ENCODE assay signal across 8 mouse cellular contexts in genomic region chr19:46337719-46338330, GRCm38 (mm10). TPM values are rescaled to one million over a fixed set of nuclear protein-coding genes. Genes with fewer than 3 reads are reported as not detected.
DNase-seq lines count a peak whose midpoint lies in the region; ATAC-seq and TF ChIP-seq lines count a peak whose summit lies in the region.

No protein-coding gene starts in this region.

- TF ChIP-seq POLR2A in heart, adult 2 months (IDR thresholded peaks at IDR 0.05; ENCODE audit: insufficient read depth, low read depth, low read length): no peak
- TF ChIP-seq POLR2A in thymus, adult 2 months (IDR thresholded peaks at IDR 0.05; ENCODE audit: control insufficient read depth, extremely low read depth, insufficient read depth, low read length, poor library complexity): 0 out of 2 replicates have a peak, but pooled peaks have one; percentile 8

- H3K27ac ChIP-seq in heart, adult 2 months: peak overlapping the region; percentile 84
- H3K27ac ChIP-seq in thymus, adult 2 months (ENCODE audit: control insufficient read depth, insufficient read depth, low read length): no peak overlapping the region
- H3K27ac ChIP-seq in liver, embryonic 13.5 days: peak overlapping the region; percentile 65

- 37% methylated on average over 15 of the region's 15 CpGs for WGBS in heart, adult 2 months
- WGBS in thymus, adult 2 months: 45% methylated on average over 15 of the region's 15 CpGs
- WGBS in liver, embryonic 13.5 days (ENCODE audit: insufficient replicate concordance): 37% methylated on average over 15 of the region's 15 CpGs

- H3K9me3 ChIP-seq in liver, embryonic 13.5 days (replicated peaks): no peaks in the 10 kb centered on the region

- DNase-seq in heart, adult 2 months: no peak
- DNase-seq in heart, postnatal 25 days (ENCODE audit: low spot score): no peak
- no peak for DNase-seq in thymus, adult 2 months
- DNase-seq in thymus, postnatal 4 days: no peak
- DNase-seq in liver, embryonic 13.5 days: no peak
- DNase-seq in Muller cell, postnatal 12 days (ENCODE audit: inconsistent ontology term): no peak
- DNase-seq in cerebellum, adult 9-10 months: no peak
- DNase-seq in left cerebral cortex, postnatal 4 days: no peak

- intact Hi-C loops in heart, adult 2 months (cut with DNase I): loop anchor here (1.0 to 2.0 kb wide), 4 partner anchors 10 to 105 kb away; partner anchors contain the start of genes Fbxl15 and Sufu
- intact Hi-C loops in heart, postnatal 25 days (cut with DNase I): loop anchor here (2.0 to 5.0 kb wide), 4 partner anchors 19 to 109 kb away; partner anchors contain the start of gene Nfkb2
- intact Hi-C loops in left cerebral cortex, postnatal 4 days (cut with DNase I): no loop called here

- no peaks in the 10 kb centered on the region; the same call in 1 of the 2 replicates for H3K79me2 ChIP-seq in heart, adult 2 months (replicated peaks; ENCODE audit: control insufficient read depth, insufficient read depth, low read length)

- no peaks in the 10 kb centered on the region for H3K36me3 ChIP-seq in heart, adult 2 months (ENCODE audit: control insufficient read depth, insufficient read depth, low read length)
- H3K36me3 ChIP-seq in thymus, adult 2 months (ENCODE audit: control insufficient read depth, insufficient read depth, low read length): no peaks in the 10 kb centered on the region
- H3K36me3 ChIP-seq in liver, embryonic 13.5 days: no peaks in the 10 kb centered on the region

- no peak for ATAC-seq in liver, embryonic 13.5 days (ENCODE audit: low read depth)

- H3K4me1 ChIP-seq in heart, adult 2 months (ENCODE audit: control insufficient read depth, insufficient read depth, low read length): peaks cover 7% of the 10 kb centered on the region
- peaks cover 15% of the 10 kb centered on the region for H3K4me1 ChIP-seq in thymus, adult 2 months (replicated peaks; ENCODE audit: control insufficient read depth, insufficient read depth, low read length)
- peaks cover 48% of the 10 kb centered on the region for H3K4me1 ChIP-seq in liver, embryonic 13.5 days (replicated peaks)

- no peak for TF ChIP-seq EP300 in heart, adult 2 months (IDR thresholded peaks at IDR 0.05; ENCODE audit: insufficient read depth, low read depth, low read length)

- peak overlapping the region; percentile 79 for H3K4me2 ChIP-seq in liver, embryonic 13.5 days

- H3K4me3 ChIP-seq in heart, adult 2 months: peak overlapping the region; percentile 57
- peak overlapping the region; percentile 72 for H3K4me3 ChIP-seq in thymus, adult 2 months (ENCODE audit: control insufficient read depth, insufficient read depth, low read length)
- peak overlapping the region; percentile 69 for H3K4me3 ChIP-seq in liver, embryonic 13.5 days (replicated peaks)

- H3K27me3 ChIP-seq in heart, adult 2 months (ENCODE audit: control insufficient read depth, insufficient read depth, low read length): no peaks in the 10 kb centered on the region
- no peaks in the 10 kb centered on the region for H3K27me3 ChIP-seq in thymus, adult 2 months (ENCODE audit: control insufficient read depth, insufficient read depth, low read length)
- no peaks in the 10 kb centered on the region for H3K27me3 ChIP-seq in liver, embryonic 13.5 days

- TF ChIP-seq CTCF in heart, adult 2 months (IDR thresholded peaks at IDR 0.05): no peak
- no peak for TF ChIP-seq CTCF in thymus, adult 2 months (IDR thresholded peaks at IDR 0.05; ENCODE audit: borderline replicate concordance, control insufficient read depth, extremely low read depth, insufficient read depth, low read length, poor library complexity)

- H3K9ac ChIP-seq in heart, adult 2 months (ENCODE audit: low read depth, low read length): peak overlapping the region; percentile 84
- H3K9ac ChIP-seq in liver, embryonic 13.5 days: peak overlapping the region; percentile 77

RNA-seq across cellular contexts. Expression of gene Cuedc2, which starts 0.7 kb away (rescaled TPM):
- 10 to 100 TPM; 79.8 to 91.3 TPM for total RNA-seq in heart, adult 2 months (2021)
- 58.7 and 73.5 TPM in 2 replicates for polyA plus RNA-seq in heart, adult 2 months (2012; rRNA removed)
- total RNA-seq in heart, postnatal 25 days (2021): 10 to 100 TPM; 80.9 to 87.7 TPM
- polyA plus RNA-seq in thymus, adult 2 months (2012; rRNA removed): 85.4 and 105 TPM in 2 replicates
- 85.6 and 86.7 TPM in 2 replicates for polyA plus RNA-seq in liver, embryonic 13.5 days (2015; fragmentation: Nextera tagmentation; extraction: Ambion mirVana)
- 100 to 1,000 TPM; 221 to 222 TPM for total RNA-seq in left cerebral cortex, postnatal 4 days (2021)

RNA-seq across cellular contexts. Expression of gene Mfsd13a, which starts 3.1 kb away (rescaled TPM):
- 1 to 10 TPM; 2.6 to 3.1 TPM for total RNA-seq in heart, adult 2 months (2021)
- polyA plus RNA-seq in heart, adult 2 months (2012; rRNA removed): 3.2 and 4.5 TPM in 2 replicates
- 1 to 10 TPM; 1.9 to 2.3 TPM for total RNA-seq in heart, postnatal 25 days (2021)
- 16.8 and 20.6 TPM in 2 replicates for polyA plus RNA-seq in thymus, adult 2 months (2012; rRNA removed)
- polyA plus RNA-seq in liver, embryonic 13.5 days (2015; fragmentation: Nextera tagmentation; extraction: Ambion mirVana): 10.6 and 12.3 TPM in 2 replicates
- total RNA-seq in left cerebral cortex, postnatal 4 days (2021): 10 to 100 TPM; 16.8 to 18.3 TPM

RNA-seq across cellular contexts. Expression of gene Fbxl15, which starts 9.8 kb away (rescaled TPM):
- total RNA-seq in heart, adult 2 months (2021): 1 to 10 TPM; 5.3 TPM
- 5.3 and 8.0 TPM in 2 replicates for polyA plus RNA-seq in heart, adult 2 months (2012; rRNA removed)
- total RNA-seq in heart, postnatal 25 days (2021): 1 to 10 TPM; 5.2 to 6.0 TPM
- polyA plus RNA-seq in thymus, adult 2 months (2012; rRNA removed): 13.5 and 15.2 TPM in 2 replicates
- 11.2 and 12.1 TPM in 2 replicates for polyA plus RNA-seq in liver, embryonic 13.5 days (2015; fragmentation: Nextera tagmentation; extraction: Ambion mirVana)
- 10 to 100 TPM; 22.3 to 23.4 TPM for total RNA-seq in left cerebral cortex, postnatal 4 days (2021)

RNA-seq across cellular contexts. Expression of gene Psd, which starts 10.9 kb away (rescaled TPM):
- under 1 TPM; 0.60 to 0.80 TPM for total RNA-seq in heart, adult 2 months (2021)
- polyA plus RNA-seq in heart, adult 2 months (2012; rRNA removed): 1.4 and 1.6 TPM in 2 replicates
- total RNA-seq in heart, postnatal 25 days (2021): 1 to 10 TPM; 1.2 to 1.3 TPM
- polyA plus RNA-seq in thymus, adult 2 months (2012; rRNA removed): 1.5 and 1.6 TPM in 2 replicates
- polyA plus RNA-seq in liver, embryonic 13.5 days (2015; fragmentation: Nextera tagmentation; extraction: Ambion mirVana): 5.8 and 7.1 TPM in 2 replicates
- 100 to 1,000 TPM; 670 to 671 TPM for total RNA-seq in left cerebral cortex, postnatal 4 days (2021)

RNA-seq across cellular contexts. Expression of gene 2310034G01Rik, which starts 12.3 kb away (rescaled TPM):
- total RNA-seq in heart, adult 2 months (2021): under 1 TPM; 0.34 to 0.43 TPM
- 0.66 and 0.73 TPM in 2 replicates for polyA plus RNA-seq in heart, adult 2 months (2012; rRNA removed)
- total RNA-seq in heart, postnatal 25 days (2021): under 1 TPM; 0.36 to 0.70 TPM
- 0.38 and 0.43 TPM in 2 replicates for polyA plus RNA-seq in thymus, adult 2 months (2012; rRNA removed)
- polyA plus RNA-seq in liver, embryonic 13.5 days (2015; fragmentation: Nextera tagmentation; extraction: Ambion mirVana): 0.44 and 0.59 TPM in 2 replicates
- under 1 TPM; 0.42 to 0.82 TPM for total RNA-seq in left cerebral cortex, postnatal 4 days (2021)

Comparison
In these comparisons a context has a peak if more than half of its experiments do, and no peak if none do; other contexts are left out.
1. RNA of gene Mfsd13a, which starts 3.1 kb away (total RNA-seq): 16.8 to 18.3 TPM in left cerebral cortex, postnatal 4 days; 2.6 to 3.1 TPM in heart, adult 2 months and 1.9 to 2.3 TPM in heart, postnatal 25 days; every median in the first group is over 4 times any median in the second.
2. Peak in every context shown above with its lines, with median percentiles within 50 percentile points of each other: H3K4me3 ChIP-seq.